Mouse (Mus musculus): Measurements from ENCODE around the gene Arpc3. TPM values are rescaled to one million over a fixed set of nuclear protein-coding genes. Genes with fewer than 3 reads are reported as not detected.

Arpc3 gene
- polyA plus RNA-seq (2014; fragmentation: Illumina TruSeq; extraction: RNeasy Lipid Tissue Mini Kit (QIAGEN cat#74804); ENCODE audit: low read depth, low replicate concordance) = 30.7 TPM

DNA sequence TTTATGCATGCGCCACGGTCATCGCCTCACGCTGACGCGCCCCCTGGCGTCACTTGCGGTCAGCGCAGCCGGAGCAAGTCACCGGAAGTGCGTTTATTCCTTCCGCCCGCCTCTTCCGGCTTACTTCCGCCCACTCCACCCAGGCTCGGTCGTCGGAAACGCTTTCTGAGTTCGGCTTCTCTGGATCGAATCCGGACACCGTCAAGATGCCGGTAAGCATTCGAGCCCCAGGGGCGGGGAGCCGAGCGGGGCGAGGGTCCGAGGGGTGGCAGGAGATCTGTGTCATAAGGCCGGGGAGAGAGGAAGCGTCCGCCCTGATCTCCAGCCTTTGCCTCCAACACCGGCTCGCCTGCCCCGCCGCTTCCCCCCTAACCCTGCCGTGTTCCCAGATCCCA is at the start of gene Arpc3:
Gene Arpc3 (plus strand): TSS at position 93 of the 395 bp plus-strand sequence.

DNA sequence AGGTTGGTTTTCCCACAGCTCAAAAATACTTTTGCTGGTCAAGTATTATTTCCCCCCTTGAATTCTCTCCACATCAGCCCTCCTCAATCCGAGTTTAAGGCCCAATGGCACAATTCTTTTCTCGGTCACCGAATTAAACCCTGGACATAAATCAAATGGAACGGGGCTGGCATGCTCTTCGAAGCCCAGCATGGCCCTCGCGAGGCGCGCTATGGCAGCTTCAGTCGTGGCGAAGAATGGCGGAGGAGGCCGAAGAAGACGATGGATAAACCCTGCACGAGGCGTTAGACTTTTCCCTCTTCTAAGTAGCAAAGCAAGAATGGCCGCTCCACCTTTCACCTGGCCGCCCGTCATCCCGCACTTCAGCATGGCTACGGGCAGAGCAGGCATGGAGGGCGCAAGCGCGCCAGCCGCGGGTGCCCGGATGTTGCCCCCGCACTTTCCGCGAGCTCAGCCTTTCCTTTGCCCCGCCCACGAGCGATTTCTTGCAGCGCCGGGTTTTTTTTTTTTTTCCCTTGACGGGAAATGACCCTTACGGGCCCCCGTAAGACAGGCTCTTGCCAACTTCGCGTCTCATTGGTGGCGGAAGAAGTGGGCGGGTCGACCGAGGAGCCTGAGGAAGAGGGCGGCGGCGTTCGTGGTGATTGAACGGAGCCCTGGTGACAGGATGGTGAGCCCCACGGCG is 37.7 kb upstream of the Arpc3 start, which contains the start of the genes Rad9b and Vps29:
Gene Rad9b (minus strand): TSS at position 427 of the 685 bp plus-strand sequence.
Gene Vps29 (plus strand): TSS at position 563 of the 685 bp plus-strand sequence.

DNA sequence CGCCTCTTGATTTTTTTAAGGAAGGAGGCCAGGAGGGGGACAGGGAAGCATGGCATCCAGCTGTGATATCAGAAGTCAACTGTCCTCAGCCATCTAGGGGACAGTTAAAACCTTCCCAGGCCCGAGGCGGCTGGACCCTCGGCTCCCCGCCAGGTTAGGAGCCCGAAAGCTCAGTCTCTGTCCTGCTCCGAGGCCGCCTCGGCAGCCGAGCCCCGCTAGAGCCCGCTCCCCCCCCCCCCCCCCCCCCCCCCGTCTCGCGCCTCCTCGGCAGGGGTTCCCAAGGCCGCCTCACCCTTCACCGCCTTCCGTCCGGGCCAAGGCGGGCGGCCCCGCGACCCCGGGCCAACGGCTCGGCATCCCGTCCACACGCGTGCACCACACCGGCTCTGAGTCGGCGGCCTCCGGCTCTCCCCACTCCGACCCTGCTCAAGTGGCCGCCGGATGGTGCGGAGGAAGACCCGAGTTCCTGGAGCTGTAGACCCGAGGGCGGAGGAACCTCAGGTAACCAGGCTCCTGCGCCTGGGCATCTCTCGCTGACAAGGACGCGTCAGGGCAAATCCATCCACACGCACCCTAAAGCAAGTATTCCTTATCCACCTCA is 20.0 kb upstream of the Arpc3 start, which contains the start of gene Gpn3:
Gene Gpn3 (plus strand): TSS at position 286 of the 601 bp plus-strand sequence.

DNA sequence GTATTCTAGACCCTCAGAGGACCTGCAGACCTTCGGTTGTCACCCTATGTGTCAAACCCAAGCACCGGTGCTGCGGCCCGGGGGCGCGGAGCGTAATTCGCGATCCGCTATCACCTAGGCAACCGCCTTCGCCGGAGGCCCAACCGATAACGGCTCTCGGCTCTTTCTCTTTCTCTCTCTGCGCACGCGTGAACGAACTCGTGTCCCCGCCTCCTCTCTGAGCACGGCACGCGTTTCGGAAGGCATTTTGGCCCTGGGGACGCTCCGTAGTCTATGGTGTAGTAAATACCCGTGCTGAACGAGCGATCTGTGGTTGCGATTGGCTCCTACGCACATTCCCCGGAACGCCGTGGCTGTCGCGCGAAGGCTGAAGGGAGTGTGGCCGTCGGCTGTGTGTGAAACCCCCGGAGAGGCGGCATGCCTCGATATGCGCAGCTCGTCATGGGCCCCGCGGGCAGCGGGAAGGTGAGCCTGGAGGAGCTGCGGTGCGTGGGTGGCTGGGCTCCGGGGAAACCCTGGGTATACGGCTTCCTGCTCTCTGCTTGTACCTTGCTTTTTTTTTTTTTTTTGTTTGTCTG is 19.4 kb upstream of the Arpc3 start, which contains the start of gene Fam216a:
Gene Fam216a (minus strand): TSS at position 173 of the 578 bp plus-strand sequence.

DNA sequence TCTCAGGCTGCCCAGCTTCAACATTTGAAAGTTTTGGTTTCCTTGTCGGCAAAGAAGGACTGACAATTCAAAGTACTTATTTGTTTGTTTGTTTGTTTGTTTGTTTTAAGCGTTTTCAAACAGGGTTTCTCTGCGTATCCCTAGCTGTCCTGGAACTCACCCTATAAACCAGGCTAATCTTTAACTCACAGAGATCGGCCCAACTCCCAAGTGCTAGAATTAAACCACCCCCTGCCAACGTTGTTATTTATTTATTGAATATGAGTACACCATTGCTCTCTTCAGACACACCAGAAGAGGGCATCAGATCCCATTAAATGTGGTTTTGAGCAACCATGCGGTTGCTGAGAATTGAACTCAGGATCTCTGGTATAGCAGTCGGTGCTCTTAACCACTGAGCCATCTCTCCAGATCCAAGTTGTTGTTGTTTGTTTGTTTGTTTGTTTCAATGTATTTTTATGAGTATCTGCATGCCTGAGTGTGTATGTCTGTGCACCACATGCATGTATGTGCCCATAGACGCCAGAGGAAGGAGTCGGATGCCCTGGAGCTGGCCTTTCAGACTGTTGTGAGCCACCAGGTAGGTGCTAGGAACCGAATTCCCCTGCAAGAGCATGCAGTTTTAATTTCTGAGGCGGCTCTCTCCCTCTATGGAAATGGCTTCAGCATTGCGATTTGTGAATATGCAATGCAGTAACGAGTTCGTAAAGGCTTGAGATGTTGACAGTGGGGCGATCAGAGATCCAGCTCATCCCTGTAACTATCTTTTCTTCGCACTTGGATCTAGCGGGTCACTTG is 29.8 kb downstream of the Arpc3 start, which contains the start of gene Anapc7:
Gene Anapc7 (plus strand): TSS at position 423 of the 798 bp plus-strand sequence.

Other genes with a start within 250 kb of the Arpc3 start
- 1,966 TPM for gene Ppp1cc, start 233.6 kb upstream of the Arpc3 start, polyA plus RNA-seq (2014; fragmentation: Illumina TruSeq; extraction: RNeasy Lipid Tissue Mini Kit (QIAGEN cat#74804); ENCODE audit: low read depth, low replicate concordance)
- 0.11 TPM for gene Hvcn1, start 185.1 kb upstream of the Arpc3 start, polyA plus RNA-seq (2014; fragmentation: Illumina TruSeq; extraction: RNeasy Lipid Tissue Mini Kit (QIAGEN cat#74804); ENCODE audit: low read depth, low replicate concordance)
- 8.5 TPM for gene Tctn1, start 127.4 kb upstream of the Arpc3 start, polyA plus RNA-seq (2014; fragmentation: Illumina TruSeq; extraction: RNeasy Lipid Tissue Mini Kit (QIAGEN cat#74804); ENCODE audit: low read depth, low replicate concordance)
- 19.2 TPM for gene Pptc7, start 107.5 kb upstream of the Arpc3 start, polyA plus RNA-seq (2014; fragmentation: Illumina TruSeq; extraction: RNeasy Lipid Tissue Mini Kit (QIAGEN cat#74804); ENCODE audit: low read depth, low replicate concordance)
- 36.7 TPM for gene Rad9b, start 37.6 kb upstream of the Arpc3 start, polyA plus RNA-seq (2014; fragmentation: Illumina TruSeq; extraction: RNeasy Lipid Tissue Mini Kit (QIAGEN cat#74804); ENCODE audit: low read depth, low replicate concordance)
- gene Vps29, start 37.5 kb upstream of the Arpc3 start, polyA plus RNA-seq (2014; fragmentation: Illumina TruSeq; extraction: RNeasy Lipid Tissue Mini Kit (QIAGEN cat#74804); ENCODE audit: low read depth, low replicate concordance) = 85.4 TPM
- 12.6 TPM for gene Gpn3, start 20.0 kb upstream of the Arpc3 start, polyA plus RNA-seq (2014; fragmentation: Illumina TruSeq; extraction: RNeasy Lipid Tissue Mini Kit (QIAGEN cat#74804); ENCODE audit: low read depth, low replicate concordance)
- 119 TPM for gene Fam216a, start 19.5 kb upstream of the Arpc3 start, polyA plus RNA-seq (2014; fragmentation: Illumina TruSeq; extraction: RNeasy Lipid Tissue Mini Kit (QIAGEN cat#74804); ENCODE audit: low read depth, low replicate concordance)
- 5.4 TPM for gene Anapc7, start 29.8 kb downstream of the Arpc3 start, polyA plus RNA-seq (2014; fragmentation: Illumina TruSeq; extraction: RNeasy Lipid Tissue Mini Kit (QIAGEN cat#74804); ENCODE audit: low read depth, low replicate concordance)
- 125 TPM for gene Atp2a2, start 110.3 kb downstream of the Arpc3 start, polyA plus RNA-seq (2014; fragmentation: Illumina TruSeq; extraction: RNeasy Lipid Tissue Mini Kit (QIAGEN cat#74804); ENCODE audit: low read depth, low replicate concordance)
- gene Ift81, start 222.6 kb downstream of the Arpc3 start, polyA plus RNA-seq (2014; fragmentation: Illumina TruSeq; extraction: RNeasy Lipid Tissue Mini Kit (QIAGEN cat#74804); ENCODE audit: low read depth, low replicate concordance) = 364 TPM